Mouse (Mus musculus) ES-E14 (cell line): Measurements from ENCODE around the gene Ppp1r13b. TPM values are rescaled to one million over a fixed set of nuclear protein-coding genes. Genes with fewer than 3 reads are reported as not detected.

Experiments used
- DNase-seq: peaks from one replicate; pipeline ENCODE4 v3.0.0-alpha.2; 2013; ENCODE audit warnings: low read depth, low spot score
- H3K27ac ChIP-seq: 2 replicates; pipeline ENCODE4 v1.5.1; 2012; ENCODE audit warnings: low read depth, mild to moderate bottlenecking, low read length, moderate library complexity, mixed read lengths; ENCODE audit not compliant: poor library complexity, insufficient read depth, severe bottlenecking
- H3K36me3 ChIP-seq: 2 replicates; pipeline ENCODE4 v1.6.1; 2012; ENCODE audit warnings: mild to moderate bottlenecking, low read length, moderate library complexity, mixed read lengths; ENCODE audit not compliant: control insufficient read depth, poor library complexity, insufficient read depth, severe bottlenecking
- H3K4me1 ChIP-seq, 2 experiments: fragments of 150-350 bp in 1 of 2; sonication (generic) in 1 of 2; 2 replicates each; pipeline ENCODE4 v1.6.1; 2012; ENCODE audit warnings: low read length in 2 of 2, mild to moderate bottlenecking in 1 of 2, mixed read lengths in 1 of 2; ENCODE audit not compliant: control insufficient read depth in 2 of 2, insufficient read depth in 2 of 2, poor library complexity in 1 of 2
- H3K4me3 ChIP-seq, 2 experiments: fragments of 150-350 bp in 1 of 2; sonication (generic) in 1 of 2; 2 replicates each; pipeline ENCODE4 v1.5.1; 2012; ENCODE audit warnings: low read length in 2 of 2, low read depth in 1 of 2, mild to moderate bottlenecking in 1 of 2, mixed read lengths in 1 of 2; ENCODE audit not compliant: insufficient read depth in 1 of 2, poor library complexity in 1 of 2, severe bottlenecking in 1 of 2
- H3K9ac ChIP-seq: 2 replicates; pipeline ENCODE4 v1.6.1; 2012; ENCODE audit warnings: low read depth, mild to moderate bottlenecking, low read length, mixed read lengths; ENCODE audit not compliant: poor library complexity, insufficient read depth, severe bottlenecking
- H3K9me3 ChIP-seq: fragments of 150-350 bp; sonication (generic); 2 replicates; pipeline ENCODE4 v1.6.1; 2012; ENCODE audit warnings: low read depth, mild to moderate bottlenecking, low read length; ENCODE audit not compliant: control insufficient read depth, insufficient read depth
- CHD2 ChIP-seq: IDR thresholded peaks from 2 replicates; pipeline ENCODE4 v1.6.1; 2014; ENCODE audit warnings: mild to moderate bottlenecking, low read depth, low read length, inconsistent platforms
- HCFC1 ChIP-seq: IDR thresholded peaks from 2 replicates; pipeline ENCODE4 v1.6.1; 2012; ENCODE audit warnings: low read length, inconsistent platforms, borderline replicate concordance; ENCODE audit not compliant: insufficient read depth
- MAFK ChIP-seq: IDR thresholded peaks from 2 replicates; pipeline ENCODE4 v1.6.1; 2014; ENCODE audit warnings: mild to moderate bottlenecking, low read depth, low read length, inconsistent platforms; ENCODE audit not compliant: insufficient read depth
- ZC3H11A ChIP-seq: IDR thresholded peaks from 2 replicates; pipeline ENCODE4 v1.6.1; 2012; ENCODE audit warnings: low read depth, mild to moderate bottlenecking, inconsistent platforms, low read length, borderline replicate concordance
- ZNF384 ChIP-seq: IDR thresholded peaks from 2 replicates; pipeline ENCODE4 v1.6.1; 2012; ENCODE audit warnings: low read depth, low read length, inconsistent platforms
- in situ Hi-C, 2 experiments: fragments of 600-800 bp; cut with MboI; formaldehyde crosslinking; loops; one replicate each; pipeline ENCODE4 v1.15.1; 2025; ENCODE audit warnings: low sequenced_read_pairs in 2 of 2, inconsistent platforms in 1 of 2; ENCODE audit not compliant: unreplicated experiment in 2 of 2
- total RNA-seq: library from RNA; depleted of rRNA; stranded (reverse); fragments of 300-350 nt; gene quantifications from 2 replicates; pipeline ENCODE4 v1.2.3, GENCODE M21; 2012

Ppp1r13b gene
- total RNA-seq, 1 experiment, result 4.4 TPM

- Histone ChIP-seq H3K27ac (no peak overlapping the region), H3K4me3 (no peak overlapping the region), H3K9me3 (no peaks in the 10 kb centered on the region), H3K9ac (no peak overlapping the region), H3K4me1 (no peaks in the 10 kb centered on the region), H3K36me3 (no peaks in the 10 kb centered on the region)
- in situ Hi-C loops, result no loop called here
- no peak for TF ChIP-seq ZNF384
- TF ChIP-seq ZC3H11A, result no peak
- TF ChIP-seq HCFC1, result no peak
- TF ChIP-seq MAFK, result no peak
- TF ChIP-seq CHD2, result no peak
- DNase-seq, result no peak
Measured at GRCm38 (mm10) chr12:111892981-111893380, 14.9 kb downstream of the Ppp1r13b start.

GRCm38 (mm10) chr12:111891800-111892199, 16.1 kb downstream of the Ppp1r13b start:
- no peak for DNase-seq
- in situ Hi-C loops, result no loop called here
- H3K27ac ChIP-seq, result no peak overlapping the region
- H3K36me3 ChIP-seq, result no peaks in the 10 kb centered on the region
- no peak overlapping the region for H3K9ac ChIP-seq
- TF ChIP-seq CHD2 (no peak), ZC3H11A (no peak), HCFC1 (no peak), ZNF384 (no peak), MAFK (no peak)
- no peaks in the 10 kb centered on the region for H3K9me3 ChIP-seq
- no peaks in the 10 kb centered on the region for H3K4me1 ChIP-seq
- H3K4me3 ChIP-seq, result no peak overlapping the region

GRCm38 (mm10) chr12:111889251-111889650, 18.7 kb downstream of the Ppp1r13b start:
- no peak overlapping the region for H3K27ac ChIP-seq
- TF ChIP-seq HCFC1, result no peak
- in situ Hi-C loops, result no loop called here
- no peak overlapping the region for H3K4me3 ChIP-seq
- H3K4me1 ChIP-seq, result no peaks in the 10 kb centered on the region
- no peaks in the 10 kb centered on the region for H3K36me3 ChIP-seq
- no peak for DNase-seq
- no peaks in the 10 kb centered on the region for H3K9me3 ChIP-seq
- H3K9ac ChIP-seq, result no peak overlapping the region

DNA sequence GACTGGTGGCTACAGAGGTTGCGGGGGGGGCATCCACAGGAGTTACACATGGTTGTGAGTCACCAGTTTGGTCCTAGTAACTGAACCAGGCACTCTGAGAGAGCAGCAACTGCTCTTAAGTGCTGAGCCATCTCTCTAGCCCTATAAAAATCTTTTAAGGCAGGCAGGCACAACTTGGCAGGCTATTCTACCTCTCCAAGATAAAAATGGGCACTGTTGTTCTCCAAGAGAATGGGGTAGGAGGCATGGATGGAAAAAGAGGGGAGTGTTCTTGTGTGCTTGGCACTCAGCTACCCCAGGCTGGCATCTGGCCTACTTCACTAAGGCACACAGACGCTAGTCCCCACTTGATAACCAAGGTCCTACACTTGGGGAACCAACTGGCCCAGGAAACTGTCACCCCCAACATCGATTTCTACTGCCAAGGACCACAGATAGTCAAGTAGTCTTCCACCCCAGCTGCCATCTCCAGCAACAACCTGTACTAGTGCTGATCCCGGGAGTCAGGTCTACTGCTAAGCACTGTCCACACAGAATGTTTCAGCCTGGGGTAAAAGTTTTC, 19.5 kb downstream of the Ppp1r13b start:
- no peak overlapping the region for H3K27ac ChIP-seq
- TF ChIP-seq HCFC1, result no peak
- no peak for TF ChIP-seq CHD2
- TF ChIP-seq ZC3H11A, result no peak
- TF ChIP-seq ZNF384, result no peak
- no peak for TF ChIP-seq MAFK
- no peaks in the 10 kb centered on the region for H3K4me1 ChIP-seq
- no peak for DNase-seq
- H3K9me3 ChIP-seq, result no peaks in the 10 kb centered on the region
- in situ Hi-C loops, result no loop called here
- H3K36me3 ChIP-seq, result no peaks in the 10 kb centered on the region
- H3K4me3 ChIP-seq, result no peak overlapping the region
- no peak overlapping the region for H3K9ac ChIP-seq

GRCm38 (mm10) chr12:111887005-111887404, 20.9 kb downstream of the Ppp1r13b start:
- TF ChIP-seq MAFK, result no peak
- in situ Hi-C loops, result no loop called here
- no peak for DNase-seq
- Histone ChIP-seq H3K4me3 (no peak overlapping the region), H3K9ac (no peak overlapping the region), H3K27ac (no peak overlapping the region), H3K4me1 (no peaks in the 10 kb centered on the region), H3K9me3 (no peaks in the 10 kb centered on the region), H3K36me3 (no peaks in the 10 kb centered on the region)
